Mouse (Mus musculus): ENCODE data around the gene Abtb1. TPM values are rescaled to one million over a fixed set of nuclear protein-coding genes. Genes with fewer than 3 reads are reported as not detected.

Gene Abtb1
- polyA plus RNA-seq, 1 experiment from 2014 or later: 44.6 TPM

DNA sequence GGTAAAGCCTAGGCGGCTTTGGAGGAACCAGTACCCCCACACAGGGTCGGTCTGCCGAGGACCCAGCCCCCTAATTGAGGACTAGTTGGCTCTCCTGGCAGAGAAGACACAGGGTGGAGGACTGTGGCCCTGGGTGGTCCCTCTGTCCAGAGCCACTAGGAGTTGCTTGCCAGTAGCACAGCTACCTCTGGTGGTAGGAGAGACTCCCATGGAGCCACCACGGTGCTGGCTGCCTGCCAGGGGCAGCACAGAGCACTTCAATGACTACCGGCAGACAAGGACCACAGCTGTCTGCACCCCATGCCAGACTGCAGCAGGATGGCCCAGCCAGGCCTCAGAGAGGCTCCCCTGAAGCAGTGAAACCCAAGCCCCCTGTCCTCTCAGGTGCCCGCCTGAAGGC is 15.2 kb downstream of the Abtb1 start:
- WGBS: 32% methylated on average over 6 of the region's 6 CpGs
- Histone ChIP-seq H3K36me3 (ENCODE audit: insufficient read depth, low read length) (no peaks in the 10 kb centered on the region), H3K4me3 (ENCODE audit: low read length) (no peak overlapping the region), H3K9ac (replicated peaks; ENCODE audit: low read length) (no peak overlapping the region), H3K9me3 (ENCODE audit: low read length) (no peaks in the 10 kb centered on the region), H3K27ac (ENCODE audit: low read length) (no peak overlapping the region), H3K27me3 (ENCODE audit: insufficient read depth, low read length) (no peaks in the 10 kb centered on the region), H3K4me1 (ENCODE audit: insufficient read depth, low read length) (peaks cover 12% of the 10 kb centered on the region), H3K4me2 (replicated peaks; ENCODE audit: low read depth, low read length) (no peak overlapping the region)
- ATAC-seq (ENCODE audit: low FRiP score, low TSS enrichment): peak; percentile 72

DNA sequence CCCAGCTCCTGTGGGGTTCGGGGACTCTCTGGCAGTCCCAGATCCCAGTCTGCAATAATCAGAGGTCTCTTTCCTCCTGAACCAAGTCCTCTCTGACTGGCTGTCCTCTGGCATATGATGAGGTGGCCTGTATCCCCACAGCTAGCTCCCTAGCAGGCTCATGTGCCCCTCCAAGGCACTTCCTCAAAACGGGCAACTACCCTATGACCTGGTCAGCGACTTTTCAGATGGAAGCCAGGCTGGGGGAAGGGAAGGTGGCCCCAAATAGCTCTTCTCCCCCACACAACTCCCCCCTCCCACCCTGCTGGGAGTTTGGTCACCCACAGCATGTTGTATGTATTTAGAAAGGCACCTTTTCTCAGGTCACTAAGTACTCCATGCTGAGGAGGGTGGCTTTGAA is 15.7 kb downstream of the Abtb1 start:
- 55% methylated on average over 3 of the region's 3 CpGs for WGBS
- Histone ChIP-seq H3K27me3 (ENCODE audit: insufficient read depth, low read length) (no peaks in the 10 kb centered on the region), H3K36me3 (ENCODE audit: insufficient read depth, low read length) (no peaks in the 10 kb centered on the region), H3K9me3 (ENCODE audit: low read length) (no peaks in the 10 kb centered on the region), H3K9ac (replicated peaks; ENCODE audit: low read length) (no peak overlapping the region), H3K4me1 (ENCODE audit: insufficient read depth, low read length) (peaks cover 14% of the 10 kb centered on the region), H3K4me3 (ENCODE audit: low read length) (no peak overlapping the region), H3K27ac (ENCODE audit: low read length) (no peak overlapping the region), H3K4me2 (replicated peaks; ENCODE audit: low read depth, low read length) (no peak overlapping the region)
- no peak for ATAC-seq (ENCODE audit: low FRiP score, low TSS enrichment)

DNA sequence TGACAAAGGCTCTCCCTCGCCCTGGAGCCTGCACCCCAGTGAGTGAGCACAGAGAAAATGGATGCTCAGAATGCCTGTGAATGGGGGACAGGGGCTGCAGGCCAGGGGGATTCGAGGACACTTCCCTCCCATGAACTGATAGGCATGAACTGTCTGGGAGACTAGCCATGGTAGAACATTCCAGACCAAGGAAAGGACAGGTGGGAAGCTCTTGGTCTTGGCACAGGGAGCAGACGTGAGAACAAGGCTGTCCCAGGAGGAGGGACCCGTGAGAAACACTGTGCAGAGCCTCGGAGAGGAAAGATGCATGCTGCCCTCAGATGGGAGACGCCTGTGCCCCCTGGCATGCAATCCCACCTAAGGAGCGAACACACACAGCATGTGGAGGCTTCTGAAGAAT is 17.6 kb downstream of the Abtb1 start:
- Histone ChIP-seq H3K27ac (ENCODE audit: low read length) (no peak overlapping the region), H3K9ac (replicated peaks; ENCODE audit: low read length) (no peak overlapping the region), H3K27me3 (ENCODE audit: insufficient read depth, low read length) (no peaks in the 10 kb centered on the region), H3K4me1 (ENCODE audit: insufficient read depth, low read length) (peaks cover 22% of the 10 kb centered on the region), H3K9me3 (ENCODE audit: low read length) (no peaks in the 10 kb centered on the region), H3K4me3 (ENCODE audit: low read length) (no peak overlapping the region), H3K36me3 (ENCODE audit: insufficient read depth, low read length) (no peaks in the 10 kb centered on the region), H3K4me2 (replicated peaks; ENCODE audit: low read depth, low read length) (no peak overlapping the region)
- 74% methylated on average over 7 of the region's 7 CpGs for WGBS
- no peak for ATAC-seq (ENCODE audit: low FRiP score, low TSS enrichment)

DNA sequence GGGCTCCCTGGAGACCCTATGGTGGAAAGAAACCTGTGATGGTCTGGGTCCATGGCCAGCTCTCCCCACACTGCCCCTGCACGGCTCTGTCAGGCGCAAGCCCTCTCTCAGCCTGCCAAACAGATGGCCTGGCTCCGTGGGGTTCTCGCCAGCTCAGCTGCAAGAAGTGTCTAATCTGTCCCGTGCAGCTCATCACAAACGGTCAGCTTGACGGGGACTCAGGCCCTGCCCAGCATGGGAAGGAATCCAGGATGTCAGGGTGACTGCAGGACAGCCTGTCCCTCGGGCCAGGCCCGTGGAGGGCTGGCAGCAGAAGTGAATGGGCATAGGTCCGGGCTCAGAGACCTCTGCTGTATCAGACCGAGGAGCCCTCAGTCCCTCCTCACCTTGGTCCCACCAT is 19.9 kb downstream of the Abtb1 start:
- H3K4me1 ChIP-seq (ENCODE audit: insufficient read depth, low read length): peaks cover 12% of the 10 kb centered on the region
- no peak overlapping the region for H3K9ac ChIP-seq (replicated peaks; ENCODE audit: low read length)
- H3K36me3 ChIP-seq (ENCODE audit: insufficient read depth, low read length): no peaks in the 10 kb centered on the region
- no peaks in the 10 kb centered on the region for H3K27me3 ChIP-seq (ENCODE audit: insufficient read depth, low read length)
- no peak overlapping the region for H3K4me3 ChIP-seq (ENCODE audit: low read length)
- no peak overlapping the region for H3K27ac ChIP-seq (ENCODE audit: low read length)
- no peak for ATAC-seq (ENCODE audit: low FRiP score, low TSS enrichment)
- no peaks in the 10 kb centered on the region for H3K9me3 ChIP-seq (ENCODE audit: low read length)
- WGBS: 62% methylated on average over 11 of the region's 11 CpGs
- H3K4me2 ChIP-seq (replicated peaks; ENCODE audit: low read depth, low read length): no peak overlapping the region

DNA sequence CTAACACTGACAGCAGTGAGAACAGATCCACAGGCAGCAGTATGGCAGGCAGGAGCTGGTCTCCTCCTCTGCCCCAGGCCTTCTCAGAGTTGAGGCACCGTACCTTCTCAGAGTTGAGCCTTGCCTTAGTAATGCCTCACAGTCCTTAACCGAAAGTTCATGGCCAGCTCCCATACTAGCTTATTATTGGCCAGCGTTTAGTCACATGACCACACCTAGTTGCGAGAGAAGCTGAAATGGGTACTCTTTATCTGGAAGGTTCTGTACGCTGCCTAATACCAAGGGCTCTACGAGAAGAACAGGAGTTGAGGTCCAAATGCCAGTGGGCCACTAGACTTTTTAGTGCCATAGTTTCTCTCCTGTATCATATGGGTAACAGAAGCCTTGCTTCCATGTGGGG is 20.5 kb downstream of the Abtb1 start:
- Histone ChIP-seq H3K4me3 (ENCODE audit: low read length) (no peak overlapping the region), H3K9me3 (ENCODE audit: low read length) (no peaks in the 10 kb centered on the region), H3K27ac (ENCODE audit: low read length) (no peak overlapping the region), H3K9ac (replicated peaks; ENCODE audit: low read length) (no peak overlapping the region), H3K36me3 (ENCODE audit: insufficient read depth, low read length) (no peaks in the 10 kb centered on the region), H3K4me2 (replicated peaks; ENCODE audit: low read depth, low read length) (no peak overlapping the region), H3K27me3 (ENCODE audit: insufficient read depth, low read length) (no peaks in the 10 kb centered on the region), H3K4me1 (ENCODE audit: insufficient read depth, low read length) (peaks cover 10% of the 10 kb centered on the region)
- 93% methylated on average over 6 of the region's 6 CpGs for WGBS
- ATAC-seq (ENCODE audit: low FRiP score, low TSS enrichment): no peak; the same call in 1 of the 2 replicates

DNA sequence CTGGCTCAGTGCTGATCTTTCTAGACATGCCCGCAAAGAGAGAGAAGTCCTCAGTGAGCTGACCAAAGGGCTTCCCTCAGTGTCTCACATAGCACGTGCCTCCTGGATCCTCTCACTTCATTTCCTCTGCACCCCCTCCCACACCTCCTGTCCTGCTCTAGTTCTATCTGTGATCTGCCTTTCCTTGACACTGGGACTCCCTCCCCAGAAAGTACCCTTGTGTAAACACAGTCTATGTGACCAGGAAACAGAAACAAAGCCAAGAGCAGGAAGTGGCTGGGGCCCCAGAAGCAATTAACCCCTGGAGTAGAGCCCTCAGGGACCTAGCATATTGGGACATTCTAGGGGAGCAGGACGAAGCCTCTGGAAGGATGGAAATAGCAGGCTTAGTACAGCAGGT is 20.9 kb downstream of the Abtb1 start:
- ATAC-seq (ENCODE audit: low FRiP score, low TSS enrichment): peak; percentile 32; the same call in 1 of the 2 replicates
- Histone ChIP-seq H3K9ac (replicated peaks; ENCODE audit: low read length) (no peak overlapping the region), H3K4me2 (replicated peaks; ENCODE audit: low read depth, low read length) (no peak overlapping the region), H3K9me3 (ENCODE audit: low read length) (no peaks in the 10 kb centered on the region), H3K4me1 (ENCODE audit: insufficient read depth, low read length) (peaks cover 10% of the 10 kb centered on the region), H3K27ac (ENCODE audit: low read length) (no peak overlapping the region), H3K36me3 (ENCODE audit: insufficient read depth, low read length) (no peaks in the 10 kb centered on the region), H3K4me3 (ENCODE audit: low read length) (no peak overlapping the region), H3K27me3 (ENCODE audit: insufficient read depth, low read length) (no peaks in the 10 kb centered on the region)
- 19% methylated on average over 3 of the region's 3 CpGs for WGBS

DNA sequence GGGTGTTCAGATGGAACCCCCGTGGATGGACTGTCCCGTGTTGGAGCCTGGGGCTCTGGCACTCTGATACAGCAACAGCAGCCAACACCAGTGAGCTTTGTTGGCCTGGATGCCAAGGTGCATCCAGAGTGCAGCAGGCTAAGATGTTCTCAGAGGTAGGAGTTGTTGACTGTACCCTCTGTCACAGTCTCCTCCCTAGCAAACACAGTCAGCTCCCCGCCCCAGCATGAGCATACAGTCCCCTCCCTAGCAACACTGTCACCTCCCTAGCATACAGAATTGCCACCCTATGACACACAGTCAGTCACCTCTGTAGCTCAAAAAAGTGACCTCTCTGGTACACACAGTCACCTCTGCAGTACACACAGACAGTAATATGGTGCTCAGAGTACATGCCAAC is 24.9 kb downstream of the Abtb1 start:
- H3K36me3 ChIP-seq (ENCODE audit: insufficient read depth, low read length): no peaks in the 10 kb centered on the region
- H3K4me2 ChIP-seq (replicated peaks; ENCODE audit: low read depth, low read length): no peak overlapping the region
- no peak for ATAC-seq (ENCODE audit: low FRiP score, low TSS enrichment)
- no peaks in the 10 kb centered on the region for H3K27me3 ChIP-seq (ENCODE audit: insufficient read depth, low read length)
- no peak overlapping the region for H3K9ac ChIP-seq (replicated peaks; ENCODE audit: low read length)
- no peaks in the 10 kb centered on the region for H3K9me3 ChIP-seq (ENCODE audit: low read length)
- no peak overlapping the region for H3K4me3 ChIP-seq (ENCODE audit: low read length)
- 69% methylated on average over 3 of the region's 3 CpGs for WGBS
- H3K27ac ChIP-seq (ENCODE audit: low read length): no peak overlapping the region
- H3K4me1 ChIP-seq (ENCODE audit: insufficient read depth, low read length): peaks cover 18% of the 10 kb centered on the region

DNA sequence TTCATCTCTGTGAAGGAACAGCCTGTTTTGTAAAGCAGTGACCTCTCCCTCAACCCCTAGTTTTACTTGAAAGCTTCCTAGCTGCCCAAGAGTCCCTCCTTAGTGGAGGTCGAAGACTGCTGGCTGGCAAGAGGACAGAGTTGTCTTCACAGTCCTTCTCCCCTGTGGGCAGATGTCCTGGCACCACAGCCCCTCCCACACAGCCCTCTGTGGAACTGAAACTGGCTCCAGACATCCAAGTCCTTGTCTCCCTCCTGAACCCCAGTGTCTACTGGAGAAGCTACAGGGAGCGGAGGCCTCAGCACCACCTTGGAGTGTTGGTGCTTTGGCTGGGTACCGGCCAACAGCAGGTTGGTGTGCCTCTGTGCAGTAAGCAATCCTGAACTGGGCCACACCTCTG is 26.3 kb downstream of the Abtb1 start:
- Histone ChIP-seq H3K36me3 (ENCODE audit: insufficient read depth, low read length) (no peaks in the 10 kb centered on the region), H3K4me1 (ENCODE audit: insufficient read depth, low read length) (peaks cover 24% of the 10 kb centered on the region)

DNA sequence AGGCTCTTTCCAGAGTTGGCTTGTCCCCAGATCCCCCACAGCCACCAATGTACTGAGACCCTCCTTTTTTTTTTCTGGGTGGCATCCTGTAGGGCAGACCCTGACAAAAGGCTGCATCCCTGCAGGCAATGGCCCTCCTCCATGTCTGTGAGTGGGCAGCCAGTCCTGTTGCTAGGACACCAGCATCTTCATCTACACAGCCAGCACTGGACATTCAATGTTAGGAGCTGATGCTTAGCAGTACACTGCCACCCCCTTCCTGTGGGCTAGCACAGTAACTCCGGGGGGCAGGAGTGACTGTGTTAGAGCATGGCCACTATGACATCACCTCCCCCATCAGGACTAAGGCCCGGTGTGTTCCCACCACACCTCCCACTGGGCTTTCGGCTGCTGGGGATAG is 26.7 kb downstream of the Abtb1 start:
- 88% methylated on average over 3 of the region's 3 CpGs for WGBS
- H3K9ac ChIP-seq (replicated peaks; ENCODE audit: low read length): no peak overlapping the region
- H3K9me3 ChIP-seq (ENCODE audit: low read length): no peaks in the 10 kb centered on the region
- H3K4me2 ChIP-seq (replicated peaks; ENCODE audit: low read depth, low read length): no peak overlapping the region
- no peaks in the 10 kb centered on the region for H3K36me3 ChIP-seq (ENCODE audit: insufficient read depth, low read length)
- no peak overlapping the region for H3K4me3 ChIP-seq (ENCODE audit: low read length)
- ATAC-seq (ENCODE audit: low FRiP score, low TSS enrichment): no peak
- H3K27ac ChIP-seq (ENCODE audit: low read length): no peak overlapping the region
- peaks cover 26% of the 10 kb centered on the region for H3K4me1 ChIP-seq (ENCODE audit: insufficient read depth, low read length)
- no peaks in the 10 kb centered on the region for H3K27me3 ChIP-seq (ENCODE audit: insufficient read depth, low read length)

More for the DNA sequence above, 26.3 kb downstream of the Abtb1 start:
- Histone ChIP-seq H3K9ac (replicated peaks; ENCODE audit: low read length) (no peak overlapping the region), H3K4me2 (replicated peaks; ENCODE audit: low read depth, low read length) (no peak overlapping the region), H3K27ac (ENCODE audit: low read length) (no peak overlapping the region), H3K4me3 (ENCODE audit: low read length) (no peak overlapping the region), H3K9me3 (ENCODE audit: low read length) (no peaks in the 10 kb centered on the region), H3K27me3 (ENCODE audit: insufficient read depth, low read length) (no peaks in the 10 kb centered on the region)
- ATAC-seq (ENCODE audit: low FRiP score, low TSS enrichment): no peak
- 89% methylated on average over 3 of the region's 3 CpGs for WGBS

DNA sequence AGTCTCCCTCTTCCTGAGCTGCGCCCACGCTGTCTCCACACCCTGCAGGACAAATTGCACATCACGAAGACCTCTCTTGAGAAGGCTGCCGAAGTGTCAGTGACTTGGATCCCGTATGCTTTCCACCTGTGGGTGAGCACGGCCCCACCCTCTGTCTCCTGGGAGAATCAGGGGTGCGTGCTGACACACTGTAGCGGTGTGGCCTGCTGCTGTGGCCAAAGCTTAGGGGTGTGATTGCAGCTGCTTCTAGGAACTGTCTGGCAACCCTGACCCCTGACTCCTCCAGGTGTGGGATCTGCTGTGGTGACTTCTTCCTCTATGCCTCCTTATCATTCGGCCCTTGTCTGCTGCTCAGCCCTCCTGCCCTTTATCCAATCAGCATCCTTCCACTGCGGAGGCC is 28.0 kb downstream of the Abtb1 start:
- Histone ChIP-seq H3K4me1 (ENCODE audit: insufficient read depth, low read length) (peaks cover 36% of the 10 kb centered on the region), H3K4me3 (ENCODE audit: low read length) (no peak overlapping the region), H3K27me3 (ENCODE audit: insufficient read depth, low read length) (no peaks in the 10 kb centered on the region), H3K9me3 (ENCODE audit: low read length) (no peaks in the 10 kb centered on the region), H3K9ac (replicated peaks; ENCODE audit: low read length) (no peak overlapping the region), H3K27ac (ENCODE audit: low read length) (no peak overlapping the region), H3K36me3 (ENCODE audit: insufficient read depth, low read length) (no peaks in the 10 kb centered on the region), H3K4me2 (replicated peaks; ENCODE audit: low read depth, low read length) (no peak overlapping the region)
- 75% methylated on average over 10 of the region's 10 CpGs for WGBS
- ATAC-seq (ENCODE audit: low FRiP score, low TSS enrichment): no peak

DNA sequence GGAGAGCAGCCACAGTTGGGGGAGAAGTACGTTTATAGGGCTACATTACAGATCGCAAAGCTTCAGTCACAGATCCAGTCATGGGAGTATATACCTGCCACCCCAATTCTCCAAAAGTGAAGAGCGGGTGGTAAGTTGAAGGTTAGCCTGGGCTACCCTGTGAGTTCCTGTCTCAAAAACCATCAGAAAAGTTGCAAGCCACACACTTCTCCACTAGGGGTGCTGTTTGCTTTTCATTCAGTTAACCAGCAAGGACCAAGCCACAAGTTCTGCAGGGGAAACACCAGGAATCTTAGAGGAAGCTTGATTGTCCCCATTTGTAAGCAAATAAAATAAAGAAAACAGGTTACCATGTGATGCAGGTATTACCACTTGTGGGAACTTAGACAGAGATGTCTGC is 28.9 kb downstream of the Abtb1 start:
- no peak for ATAC-seq (ENCODE audit: low FRiP score, low TSS enrichment)
- no peak overlapping the region for H3K4me3 ChIP-seq (ENCODE audit: low read length)
- H3K36me3 ChIP-seq (ENCODE audit: insufficient read depth, low read length): no peaks in the 10 kb centered on the region
- H3K4me1 ChIP-seq (ENCODE audit: insufficient read depth, low read length): peaks cover 38% of the 10 kb centered on the region
- H3K27ac ChIP-seq (ENCODE audit: low read length): peak overlapping the region; percentile 90
- H3K27me3 ChIP-seq (ENCODE audit: insufficient read depth, low read length): no peaks in the 10 kb centered on the region
- H3K4me2 ChIP-seq (replicated peaks; ENCODE audit: low read depth, low read length): no peak overlapping the region
- no peaks in the 10 kb centered on the region for H3K9me3 ChIP-seq (ENCODE audit: low read length)
- WGBS: 77% methylated on average over 3 of the region's 3 CpGs
- H3K9ac ChIP-seq (replicated peaks; ENCODE audit: low read length): no peak overlapping the region
